Mouse (Mus musculus): ENCODE data around the gene Vwc2l. TPM values are rescaled to one million over a fixed set of nuclear protein-coding genes. Genes with fewer than 3 reads are reported as not detected.
A peak's percentile ranks its signal among the peaks of the same experiment; 100 is the strongest.

The Vwc2l gene
- 0.54 and 1.8 TPM in 2 replicates for polyA plus RNA-seq (2016; fragmentation: Nextera tagmentation; extraction: Ambion mirVana)

DNA sequence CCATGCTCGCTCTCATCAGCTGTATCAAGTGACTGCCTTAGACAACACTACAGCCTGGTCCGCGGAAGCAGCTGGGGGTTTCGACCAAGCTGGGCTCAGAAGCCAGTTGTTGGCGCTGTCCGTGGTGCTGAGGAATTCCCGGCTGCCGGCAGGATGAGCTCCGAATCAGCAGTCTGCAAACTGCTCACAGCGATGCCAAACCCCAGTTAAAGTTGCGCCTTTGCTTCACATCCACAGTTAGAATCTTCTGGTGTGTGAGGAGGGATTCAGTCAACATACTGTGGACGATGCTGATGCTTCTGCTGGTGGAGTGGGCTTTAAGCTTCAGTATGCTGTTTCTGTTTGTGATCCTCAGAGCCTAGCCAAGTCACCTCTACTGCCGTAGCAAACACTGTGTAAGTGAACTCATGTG is at the start of gene Vwc2l:
Gene Vwc2l (plus strand): TSS at position 61 of the 412 bp plus-strand sequence.
- H3K27ac ChIP-seq, result no peak within 1 kb of the TSS
- H3K9me3 ChIP-seq, result no peaks in the 10 kb centered on the region
- peak; percentile 81 for DNase-seq (ENCODE audit: low spot score)
- H3K4me1 ChIP-seq (replicated peaks), result 0 out of 2 replicates have a peak, but pooled peaks cover 6% of the 10 kb centered on the region
- H3K36me3 ChIP-seq, result no peaks in the 10 kb centered on the region
- 8% methylated on average over 13 of the region's 13 CpGs for WGBS
- no peaks in the 10 kb centered on the region for H3K27me3 ChIP-seq (ENCODE audit: insufficient read depth, poor library complexity, severe bottlenecking)
- peak within 1 kb of the TSS; percentile 18 for H3K4me3 ChIP-seq

DNA sequence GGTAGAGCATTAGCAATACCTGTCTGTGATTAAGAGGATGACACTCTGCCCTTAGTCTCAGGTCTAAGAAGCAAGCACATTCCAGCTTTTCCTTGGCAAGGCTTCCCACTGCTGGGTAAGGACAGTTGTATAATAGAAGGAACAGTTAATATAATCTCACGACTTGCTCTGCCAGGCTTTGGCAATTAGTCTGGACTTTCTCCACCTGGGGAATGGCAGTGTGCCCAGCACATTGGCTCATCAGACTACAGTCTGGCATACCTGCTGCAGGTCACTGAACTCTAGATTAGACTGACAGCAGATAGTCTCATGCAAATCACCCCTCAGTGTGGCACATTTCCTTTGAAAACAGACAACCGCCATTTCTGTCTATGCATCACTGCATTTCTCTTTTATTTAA is 33.0 kb upstream of the Vwc2l start:
- H3K36me3 ChIP-seq, result no peaks in the 10 kb centered on the region
- no peak overlapping the region for H3K27ac ChIP-seq
- no peak for DNase-seq (ENCODE audit: low spot score)
- H3K4me3 ChIP-seq, result no peak overlapping the region
- H3K27me3 ChIP-seq (ENCODE audit: insufficient read depth, poor library complexity, severe bottlenecking), result no peaks in the 10 kb centered on the region
- H3K4me1 ChIP-seq (replicated peaks), result no peaks in the 10 kb centered on the region
- H3K9me3 ChIP-seq, result no peaks in the 10 kb centered on the region
- WGBS, result 94% methylated on average over 2 of the region's 2 CpGs

DNA sequence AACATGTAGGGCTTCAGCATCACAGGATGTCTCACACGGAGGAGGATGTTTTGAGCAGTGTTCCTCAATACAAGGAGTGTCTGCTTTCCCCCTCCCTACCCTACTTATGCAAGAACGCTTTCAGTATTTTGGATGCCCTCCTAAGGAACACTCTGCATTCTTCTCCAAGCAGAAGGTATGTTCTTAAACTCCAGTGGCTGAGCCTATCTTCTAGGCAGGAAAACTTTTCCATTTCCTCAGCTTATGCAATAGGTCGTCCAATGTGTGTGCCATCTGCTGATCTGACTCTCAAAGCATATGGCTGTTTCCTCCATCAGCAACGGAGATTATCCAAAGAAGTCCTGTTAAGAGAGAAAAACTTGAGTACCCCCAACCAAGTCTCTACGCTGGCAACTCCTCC is 25.2 kb upstream of the Vwc2l start:
- H3K4me1 ChIP-seq (replicated peaks), result no peaks in the 10 kb centered on the region
- no peaks in the 10 kb centered on the region for H3K9me3 ChIP-seq
- WGBS, result 88% methylated on average over 5 of the region's 5 CpGs
- H3K27ac ChIP-seq, result no peak overlapping the region
- no peaks in the 10 kb centered on the region for H3K36me3 ChIP-seq
- no peak overlapping the region for H3K4me3 ChIP-seq
- no peaks in the 10 kb centered on the region for H3K27me3 ChIP-seq (ENCODE audit: insufficient read depth, poor library complexity, severe bottlenecking)
- DNase-seq (ENCODE audit: low spot score), result no peak

DNA sequence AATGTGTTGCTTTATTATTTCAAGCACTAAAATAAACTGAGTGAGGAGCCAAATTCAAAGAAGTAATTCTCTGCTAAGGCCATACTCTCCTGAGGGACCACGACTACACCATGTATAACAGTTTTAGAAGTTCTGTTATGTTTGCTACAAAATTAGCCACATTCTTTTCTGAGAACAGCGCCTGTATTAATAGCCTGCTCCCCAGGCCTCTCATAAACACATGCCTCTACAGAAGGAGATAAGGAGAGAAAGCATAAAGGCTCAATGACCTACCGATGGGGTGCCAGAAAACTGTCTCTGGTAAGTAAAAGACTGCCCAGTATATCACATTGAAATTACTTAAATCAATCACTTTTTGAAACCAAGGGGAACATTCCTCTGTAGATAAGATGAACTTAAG is 21.6 kb upstream of the Vwc2l start:
- H3K27ac ChIP-seq, result no peak overlapping the region
- H3K36me3 ChIP-seq, result no peaks in the 10 kb centered on the region
- DNase-seq (ENCODE audit: low spot score), result no peak
- no peaks in the 10 kb centered on the region for H3K27me3 ChIP-seq (ENCODE audit: insufficient read depth, poor library complexity, severe bottlenecking)
- 85% methylated on average over 3 of the region's 3 CpGs for WGBS
- H3K9me3 ChIP-seq, result no peaks in the 10 kb centered on the region
- H3K4me1 ChIP-seq (replicated peaks), result no peaks in the 10 kb centered on the region
- no peak overlapping the region for H3K4me3 ChIP-seq

DNA sequence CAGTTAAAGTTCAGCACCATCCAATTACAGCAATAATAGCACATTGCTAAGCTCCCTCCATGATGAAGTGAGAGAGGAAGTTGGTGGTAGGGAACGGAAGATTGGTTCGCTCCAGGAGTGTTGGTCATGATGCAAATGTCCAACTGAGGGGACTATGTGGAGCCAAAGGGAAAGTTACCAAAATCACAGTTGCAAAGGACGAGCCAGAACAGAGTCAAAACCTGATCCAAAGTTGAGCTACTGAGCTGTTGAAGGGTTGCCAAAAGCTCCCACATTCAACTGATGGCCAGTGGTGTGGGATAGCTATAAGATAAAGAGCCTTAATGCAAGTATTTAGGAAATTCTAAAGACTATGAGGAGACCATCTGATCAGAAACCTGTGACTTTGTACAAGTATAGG is 19.7 kb upstream of the Vwc2l start:
- no peaks in the 10 kb centered on the region for H3K36me3 ChIP-seq
- H3K4me1 ChIP-seq (replicated peaks), result no peaks in the 10 kb centered on the region
- no peaks in the 10 kb centered on the region for H3K27me3 ChIP-seq (ENCODE audit: insufficient read depth, poor library complexity, severe bottlenecking)
- DNase-seq (ENCODE audit: low spot score), result no peak
- H3K27ac ChIP-seq, result no peak overlapping the region
- no peak overlapping the region for H3K4me3 ChIP-seq
- H3K9me3 ChIP-seq, result no peaks in the 10 kb centered on the region
- WGBS, result 86% methylated on average over 3 of the region's 3 CpGs

DNA sequence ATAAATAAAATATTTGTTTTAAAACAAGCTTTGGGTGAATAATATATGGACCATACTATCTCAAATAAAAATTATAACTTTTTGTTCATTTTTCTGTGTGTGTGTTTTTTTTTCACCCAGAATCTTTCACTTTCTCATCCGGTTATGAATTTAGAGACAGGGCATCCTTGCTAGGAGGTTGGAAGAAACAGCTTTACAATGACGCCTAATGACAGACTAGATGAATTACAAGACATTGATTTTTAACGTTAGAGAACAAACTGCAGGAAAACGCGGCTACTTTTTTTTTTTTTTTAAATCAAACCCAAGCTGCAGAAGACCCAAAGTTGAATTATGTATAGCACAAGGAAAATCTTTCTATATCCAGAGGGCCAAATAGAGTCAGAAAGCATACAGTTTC is 470 bp upstream of the Vwc2l start:
- Histone ChIP-seq H3K27me3 (ENCODE audit: insufficient read depth, poor library complexity, severe bottlenecking) (no peaks in the 10 kb centered on the region), H3K4me1 (replicated peaks) (0 out of 2 replicates have a peak, but pooled peaks cover 6% of the 10 kb centered on the region), H3K4me3 (no peak overlapping the region), H3K9me3 (no peaks in the 10 kb centered on the region), H3K36me3 (no peaks in the 10 kb centered on the region), H3K27ac (no peak overlapping the region)
- WGBS, result 63% methylated on average over 5 of the region's 5 CpGs
- DNase-seq (ENCODE audit: low spot score), result no peak

DNA sequence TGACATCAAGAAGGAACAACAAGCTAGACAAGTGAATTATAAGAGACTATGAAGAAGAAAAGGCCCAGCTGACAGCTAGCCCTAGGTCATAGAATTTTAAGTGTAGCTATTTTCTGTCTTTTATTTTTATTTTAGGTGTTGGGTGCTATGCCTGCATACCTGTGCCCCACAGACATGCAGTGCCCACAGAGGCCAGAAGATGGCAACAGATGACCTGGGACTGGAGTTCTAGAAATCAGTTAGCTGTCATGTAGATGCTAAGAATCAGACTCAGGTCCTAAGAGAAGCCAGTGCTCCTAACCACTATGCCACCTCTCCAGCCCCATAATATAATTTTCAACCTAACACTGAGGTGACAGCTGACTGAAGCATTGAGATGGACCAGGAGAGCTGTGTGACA is 61.6 kb downstream of the Vwc2l start:
- DNase-seq (ENCODE audit: low spot score), result no peak
- no peak overlapping the region for H3K27ac ChIP-seq
- no peaks in the 10 kb centered on the region for H3K9me3 ChIP-seq
- no peaks in the 10 kb centered on the region for H3K36me3 ChIP-seq
- H3K27me3 ChIP-seq (ENCODE audit: insufficient read depth, poor library complexity, severe bottlenecking), result no peaks in the 10 kb centered on the region
- H3K4me3 ChIP-seq, result no peak overlapping the region
- H3K4me1 ChIP-seq (replicated peaks), result no peaks in the 10 kb centered on the region

DNA sequence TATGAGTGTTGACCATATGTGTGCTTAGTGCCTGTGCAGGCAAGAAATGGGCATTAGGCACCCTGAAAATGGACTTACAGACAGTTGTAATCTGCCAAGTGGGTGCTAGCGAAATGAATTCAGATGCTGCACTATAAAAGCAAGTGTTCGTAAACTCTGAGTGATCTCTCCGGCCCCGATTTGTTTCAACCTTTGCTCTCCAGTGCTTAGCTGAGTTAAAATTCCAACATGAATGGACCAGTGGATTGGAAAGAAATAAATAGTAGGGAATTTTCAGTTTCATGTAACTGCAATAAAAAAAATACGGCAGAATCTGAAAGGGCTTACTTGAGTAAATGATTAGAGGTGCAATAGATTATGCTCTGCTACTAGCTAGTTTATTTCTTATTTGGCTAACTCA is 66.1 kb downstream of the Vwc2l start:
- Histone ChIP-seq H3K36me3 (no peaks in the 10 kb centered on the region), H3K27me3 (ENCODE audit: insufficient read depth, poor library complexity, severe bottlenecking) (no peaks in the 10 kb centered on the region), H3K4me1 (replicated peaks) (no peaks in the 10 kb centered on the region), H3K9me3 (no peaks in the 10 kb centered on the region), H3K4me3 (no peak overlapping the region), H3K27ac (no peak overlapping the region)
- 96% methylated on average over 5 of the region's 5 CpGs for WGBS
- DNase-seq (ENCODE audit: low spot score), result no peak

DNA sequence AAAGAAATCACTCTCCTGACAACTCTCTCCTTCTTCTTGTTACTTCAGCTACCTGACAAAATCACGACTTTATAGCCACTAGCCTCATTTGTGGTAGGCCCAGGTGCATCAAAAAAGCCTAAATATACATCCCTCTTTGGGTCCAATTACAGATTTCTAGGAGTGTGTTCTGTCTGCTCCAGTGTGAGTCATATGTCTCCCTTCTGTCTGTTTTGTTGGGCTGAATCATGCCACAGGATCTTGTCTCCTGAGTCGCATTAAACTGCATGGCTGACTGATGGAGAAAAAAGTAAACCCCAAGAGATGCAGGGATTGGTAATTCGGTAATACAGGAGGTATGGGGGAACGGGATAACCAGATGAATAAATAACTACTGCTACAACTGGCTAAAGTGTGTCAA is 69.6 kb downstream of the Vwc2l start:
- Histone ChIP-seq H3K27ac (no peak overlapping the region), H3K4me3 (no peak overlapping the region), H3K4me1 (replicated peaks) (no peaks in the 10 kb centered on the region), H3K9me3 (no peaks in the 10 kb centered on the region), H3K36me3 (no peaks in the 10 kb centered on the region), H3K27me3 (ENCODE audit: insufficient read depth, poor library complexity, severe bottlenecking) (no peaks in the 10 kb centered on the region)
- WGBS, result 83% methylated on average over 4 of the region's 4 CpGs
- no peak for DNase-seq (ENCODE audit: low spot score)

DNA sequence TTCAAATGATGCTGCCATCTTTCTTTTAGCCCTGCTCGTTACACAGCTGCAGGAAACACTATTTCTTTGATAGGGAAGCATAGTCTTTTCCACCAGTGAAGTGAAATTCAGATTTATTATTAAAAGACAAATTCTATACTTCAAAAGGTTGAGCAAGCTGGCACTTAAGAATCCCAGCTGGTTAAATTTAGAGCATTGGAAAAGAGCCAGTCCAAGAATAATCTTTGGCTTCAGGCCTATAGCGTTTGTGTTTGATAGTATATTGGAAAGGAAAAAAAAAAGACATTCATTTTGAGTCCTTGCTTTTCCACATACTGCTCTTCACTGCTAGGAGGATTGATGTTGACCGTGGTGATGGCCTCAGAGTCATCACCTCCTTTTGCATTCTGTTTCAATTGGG is 77.9 kb downstream of the Vwc2l start:
- DNase-seq (ENCODE audit: low spot score), result no peak
- Histone ChIP-seq H3K36me3 (no peaks in the 10 kb centered on the region), H3K4me3 (no peak overlapping the region), H3K27ac (no peak overlapping the region), H3K4me1 (replicated peaks) (no peaks in the 10 kb centered on the region), H3K27me3 (ENCODE audit: insufficient read depth, poor library complexity, severe bottlenecking) (no peaks in the 10 kb centered on the region), H3K9me3 (no peaks in the 10 kb centered on the region)
- 88% methylated on average over 3 of the region's 3 CpGs for WGBS

DNA sequence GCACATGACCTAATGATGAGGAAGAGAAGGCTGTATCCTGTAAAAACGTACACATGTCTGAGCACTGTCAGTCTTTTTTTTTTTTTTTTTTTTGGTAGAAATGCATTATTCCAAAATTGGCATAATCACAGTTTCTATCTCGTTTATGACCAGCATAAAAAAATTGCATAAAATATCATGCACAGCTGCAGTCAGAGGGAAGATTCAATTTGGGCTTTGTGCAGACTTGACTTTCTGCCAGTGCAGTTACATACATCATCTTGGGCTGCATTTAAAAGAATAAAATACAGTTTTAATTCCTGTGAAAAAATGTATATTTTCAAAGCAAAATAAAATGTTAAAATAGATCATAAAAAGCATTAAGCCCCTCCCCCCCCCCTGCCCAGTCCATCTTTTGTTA is 97.6 kb downstream of the Vwc2l start:
- no peaks in the 10 kb centered on the region for H3K27me3 ChIP-seq (ENCODE audit: insufficient read depth, poor library complexity, severe bottlenecking)
- WGBS, result 70% methylated on average over 2 of the region's 2 CpGs
- H3K4me3 ChIP-seq, result no peak overlapping the region
- no peaks in the 10 kb centered on the region for H3K36me3 ChIP-seq
- H3K9me3 ChIP-seq, result no peaks in the 10 kb centered on the region
- DNase-seq (ENCODE audit: low spot score), result no peak
- H3K4me1 ChIP-seq (replicated peaks), result no peaks in the 10 kb centered on the region
- no peak overlapping the region for H3K27ac ChIP-seq

DNA sequence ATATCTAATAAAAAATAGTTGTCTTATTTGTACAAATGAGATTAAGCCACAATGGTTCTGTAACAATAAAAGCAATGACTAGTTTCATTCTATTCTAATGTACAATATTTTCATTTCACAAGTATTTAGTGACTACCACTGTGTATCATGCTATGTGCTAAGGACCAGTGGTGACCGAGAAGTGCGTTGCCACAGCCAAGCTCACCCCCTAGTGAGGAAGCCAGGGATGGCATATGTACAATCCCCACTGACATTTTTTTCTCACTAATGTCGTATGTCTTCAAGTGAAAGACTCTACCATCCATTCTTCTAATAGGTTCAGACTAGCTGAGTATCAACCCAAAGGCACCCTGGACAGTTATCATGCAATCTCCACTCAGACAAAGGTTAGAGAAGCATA is 107.7 kb downstream of the Vwc2l start:
- H3K4me3 ChIP-seq, result no peak overlapping the region
- no peaks in the 10 kb centered on the region for H3K4me1 ChIP-seq (replicated peaks)
- H3K27me3 ChIP-seq (ENCODE audit: insufficient read depth, poor library complexity, severe bottlenecking), result no peaks in the 10 kb centered on the region
- DNase-seq (ENCODE audit: low spot score), result no peak
- H3K9me3 ChIP-seq, result no peaks in the 10 kb centered on the region
- no peak overlapping the region for H3K27ac ChIP-seq
- WGBS, result 82% methylated on average over 3 of the region's 3 CpGs
- H3K36me3 ChIP-seq, result no peaks in the 10 kb centered on the region

DNA sequence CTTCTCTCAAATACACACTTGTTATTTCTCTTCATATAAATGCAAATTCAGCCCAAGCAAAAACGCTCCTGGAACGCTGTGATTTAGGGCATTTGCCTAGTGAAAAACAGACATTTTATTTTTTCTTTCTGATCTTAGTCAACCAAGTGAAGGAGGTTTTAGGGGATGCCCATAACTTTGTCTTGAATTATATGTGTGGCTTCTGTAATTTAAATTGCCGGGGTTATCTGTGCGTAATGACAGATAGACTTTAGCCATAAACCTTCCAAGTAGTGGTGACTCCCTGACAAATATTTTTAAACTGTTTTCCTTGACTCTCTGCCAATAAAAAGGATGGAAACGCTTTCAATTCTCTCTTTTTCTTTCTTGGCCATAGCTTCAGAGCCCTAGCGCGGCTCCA is 116.7 kb downstream of the Vwc2l start:
- Histone ChIP-seq H3K4me3 (no peak overlapping the region), H3K9me3 (no peaks in the 10 kb centered on the region), H3K4me1 (replicated peaks) (no peaks in the 10 kb centered on the region), H3K27me3 (ENCODE audit: insufficient read depth, poor library complexity, severe bottlenecking) (no peaks in the 10 kb centered on the region), H3K27ac (no peak overlapping the region), H3K36me3 (no peaks in the 10 kb centered on the region)
- no peak for DNase-seq (ENCODE audit: low spot score)
- WGBS, result 93% methylated on average over 7 of the region's 7 CpGs

DNA sequence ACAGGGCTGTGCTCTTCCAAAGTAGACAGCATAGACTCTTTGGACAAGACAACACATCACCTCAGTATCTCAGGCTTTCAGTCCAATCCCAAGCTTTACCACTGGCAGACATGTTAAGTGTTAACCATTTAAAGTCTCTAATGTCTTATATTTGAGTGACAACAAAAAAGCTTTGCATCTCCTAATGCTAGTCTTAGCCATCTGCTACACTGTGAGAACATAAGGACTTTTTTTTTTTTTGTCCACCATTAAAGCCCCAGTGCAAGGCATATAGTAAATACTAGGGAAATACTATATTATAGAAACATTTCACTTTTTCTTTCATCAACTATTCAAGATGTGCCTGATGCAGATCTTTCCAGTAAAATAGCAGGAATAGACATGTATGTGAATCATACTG is 119.8 kb downstream of the Vwc2l start:
- Histone ChIP-seq H3K36me3 (no peaks in the 10 kb centered on the region), H3K27ac (no peak overlapping the region), H3K4me3 (no peak overlapping the region), H3K27me3 (ENCODE audit: insufficient read depth, poor library complexity, severe bottlenecking) (no peaks in the 10 kb centered on the region), H3K4me1 (replicated peaks) (0 out of 2 replicates have a peak, but pooled peaks cover 3% of the 10 kb centered on the region), H3K9me3 (no peaks in the 10 kb centered on the region)
- no peak for DNase-seq (ENCODE audit: low spot score)
